Mouse (Mus musculus) hindbrain, embryonic 14.5 days (tissue): ENCODE data around the gene Tubgcp3. TPM values are rescaled to one million over a fixed set of nuclear protein-coding genes. Genes with fewer than 3 reads are reported as not detected.
A peak's percentile ranks its signal among the peaks of the same experiment; 100 is the strongest.
"Not testable (repeated sequence)": the region's sequence is repeated elsewhere in the genome, so short reads cannot be mapped to it uniquely, and the experiment has no call there.

Experiments
- ATAC-seq: fragments of 200-750 bp; cut with Nextera tagmentation; 2 replicates; pipeline ENCODE4 v1.8.0; 2017; ENCODE audit warnings: moderate number of reproducible peaks, mild to moderate bottlenecking, moderate TSS enrichment, moderate library complexity; ENCODE audit not compliant: low FRiP score
- DNase-seq: peaks from one replicate; pipeline ENCODE4 v3.0.0-alpha.2; 2015; ENCODE audit warnings: low spot score
- H3K27ac ChIP-seq: fragments of 300-500 bp; sonication (generic); 2 replicates; pipeline ENCODE4 v1.5.1; 2014; ENCODE audit warnings: mild to moderate bottlenecking, moderate library complexity
- H3K27me3 ChIP-seq: fragments of 300-500 bp; sonication (generic); 2 replicates; pipeline ENCODE4 v1.6.1; 2014; ENCODE audit warnings: mild to moderate bottlenecking, low read length, mixed read lengths; ENCODE audit not compliant: control insufficient read depth, insufficient read depth
- H3K36me3 ChIP-seq: fragments of 300-500 bp; sonication (generic); replicated peaks from 2 replicates; pipeline ENCODE4 v1.6.1; 2014; ENCODE audit not compliant: control insufficient read depth, insufficient read depth
- H3K4me1 ChIP-seq: fragments of 300-500 bp; sonication (generic); replicated peaks from 2 replicates; pipeline ENCODE4 v1.6.1; 2014; ENCODE audit warnings: antibody characterized with exemption, low read length, mixed read lengths; ENCODE audit not compliant: control insufficient read depth, insufficient read depth
- H3K4me2 ChIP-seq: fragments of 300-500 bp; sonication (generic); replicated peaks from 2 replicates; pipeline ENCODE4 v1.6.1; 2014; ENCODE audit warnings: mild to moderate bottlenecking, moderate library complexity
- H3K4me3 ChIP-seq: fragments of 300-500 bp; sonication (generic); replicated peaks from 2 replicates; pipeline ENCODE4 v1.5.1; 2014; ENCODE audit warnings: mild to moderate bottlenecking, low read length
- H3K9ac ChIP-seq: fragments of 300-500 bp; sonication (generic); 2 replicates; pipeline ENCODE4 v1.6.1; 2014
- H3K9me3 ChIP-seq: fragments of 300-500 bp; sonication (generic); 2 replicates; pipeline ENCODE4 v1.6.1; 2016; ENCODE audit warnings: low read length; ENCODE audit not compliant: control insufficient read depth
- WGBS: fragments of 180-500 bp; shearing (Covaris S2); extraction: QIAGEN DNeasy Blood & Tissue Kit; methylation state at CpG from one replicate; pipeline ENCODE4 v1.1.7; 2014; 5-methylcytosine and 5-hydroxymethylcytosine counted together
- polyA plus RNA-seq: library from polyadenylated mRNA; unstranded; fragments of >200 nt; fragmentation: Nextera tagmentation; extraction: Ambion mirVana; gene quantifications from 2 replicates; pipeline ENCODE4 v1.2.1, GENCODE M21; 2014

Tubgcp3 gene
- polyA plus RNA-seq, 1 experiment from 2014 or later = 39.6 TPM

GRCm38 (mm10) chr8:12621550-12622222 lies 50.4 kb downstream of the Tubgcp3 start:
- 90% methylated on average over 18 of the region's 18 CpGs for WGBS
- no peak overlapping the region for H3K9ac ChIP-seq
- H3K4me1 ChIP-seq = no peaks in the 10 kb centered on the region; the same call in 1 of the 2 replicates
- no peaks in the 10 kb centered on the region for H3K27me3 ChIP-seq
- H3K36me3 ChIP-seq = peaks cover 50% of the 10 kb centered on the region
- no peak overlapping the region for H3K4me3 ChIP-seq
- no peak overlapping the region for H3K27ac ChIP-seq
- no peaks in the 10 kb centered on the region for H3K9me3 ChIP-seq
- no peak overlapping the region for H3K4me2 ChIP-seq
- DNase-seq = no peak
- no peak for ATAC-seq

GRCm38 (mm10) chr8:12617369-12617768 lies 54.7 kb downstream of the Tubgcp3 start:
- ATAC-seq, H3K9me3 ChIP-seq, H3K9ac ChIP-seq, H3K4me1 ChIP-seq, H3K4me3 ChIP-seq, DNase-seq, H3K27me3 ChIP-seq, H3K27ac ChIP-seq, H3K4me2 ChIP-seq: not testable (repeated sequence)
- peaks cover 57% of the 10 kb centered on the region for H3K36me3 ChIP-seq
- 82% methylated on average over 3 of the region's 3 CpGs for WGBS

DNA sequence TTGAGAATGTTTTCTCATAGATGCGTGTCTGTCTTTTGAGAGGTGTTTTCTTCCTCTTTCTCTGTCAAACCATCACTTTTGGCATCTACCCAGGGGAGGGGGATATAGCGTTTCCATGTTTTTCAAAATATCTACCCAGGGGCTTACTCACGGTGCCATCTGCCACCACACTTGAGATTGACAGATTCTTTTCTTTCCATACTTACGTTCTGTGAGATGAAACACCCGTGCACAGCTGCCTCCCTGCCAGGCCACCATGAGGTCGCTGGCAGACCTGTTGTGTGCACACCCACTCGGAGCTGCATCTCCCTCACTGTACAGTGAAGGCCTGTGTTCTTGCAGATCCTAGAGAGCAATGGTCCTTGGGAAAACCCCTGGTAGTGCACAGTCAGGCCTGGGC lies 58.8 kb downstream of the Tubgcp3 start:
- ATAC-seq (no peak), DNase-seq (no peak)
- Histone ChIP-seq H3K9ac (no peak overlapping the region), H3K9me3 (no peaks in the 10 kb centered on the region), H3K27ac (no peak overlapping the region), H3K27me3 (no peaks in the 10 kb centered on the region), H3K4me1 (no peaks in the 10 kb centered on the region), H3K4me3 (no peak overlapping the region), H3K4me2 (no peak overlapping the region), H3K36me3 (peaks cover 28% of the 10 kb centered on the region)
- WGBS = 54% methylated on average over 7 of the region's 7 CpGs

GRCm38 (mm10) chr8:12609752-12610449 lies 62.1 kb downstream of the Tubgcp3 start:
- Histone ChIP-seq H3K9me3 (no peaks in the 10 kb centered on the region), H3K4me2 (no peak overlapping the region), H3K4me1 (no peaks in the 10 kb centered on the region), H3K27ac (no peak overlapping the region), H3K4me3 (no peak overlapping the region), H3K9ac (no peak overlapping the region), H3K36me3 (peaks cover 6% of the 10 kb centered on the region), H3K27me3 (no peaks in the 10 kb centered on the region)
- no peak for ATAC-seq
- DNase-seq = no peak
- 60% methylated on average over 12 of the region's 12 CpGs for WGBS

DNA sequence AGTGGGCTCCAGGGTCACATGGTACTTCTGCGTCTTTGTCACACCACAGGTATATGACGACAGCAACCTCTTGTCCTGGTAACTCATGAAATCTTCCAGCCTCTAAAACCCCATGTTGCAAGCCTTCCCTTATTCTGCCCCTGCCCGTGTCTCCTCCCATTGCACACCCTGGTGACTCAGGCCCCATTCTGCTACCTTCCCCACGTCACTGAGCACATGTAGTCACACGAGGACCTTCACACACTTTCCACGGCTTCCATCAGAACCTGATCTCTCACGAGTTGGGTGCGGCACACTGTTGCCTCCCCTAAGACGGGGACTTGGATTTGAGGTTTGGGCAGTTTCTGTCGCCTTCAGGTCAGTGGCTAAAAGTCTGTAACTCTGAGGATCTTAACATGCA lies 63.2 kb downstream of the Tubgcp3 start:
- DNase-seq (no peak), ATAC-seq (no peak)
- WGBS = 87% methylated on average over 10 of the region's 10 CpGs
- Histone ChIP-seq H3K27me3 (peaks cover 5% of the 10 kb centered on the region; the same call in 1 of the 2 replicates), H3K9me3 (no peaks in the 10 kb centered on the region), H3K36me3 (no peaks in the 10 kb centered on the region), H3K4me3 (no peak overlapping the region), H3K27ac (no peak overlapping the region), H3K4me2 (no peak overlapping the region), H3K9ac (no peak overlapping the region), H3K4me1 (no peaks in the 10 kb centered on the region)

DNA sequence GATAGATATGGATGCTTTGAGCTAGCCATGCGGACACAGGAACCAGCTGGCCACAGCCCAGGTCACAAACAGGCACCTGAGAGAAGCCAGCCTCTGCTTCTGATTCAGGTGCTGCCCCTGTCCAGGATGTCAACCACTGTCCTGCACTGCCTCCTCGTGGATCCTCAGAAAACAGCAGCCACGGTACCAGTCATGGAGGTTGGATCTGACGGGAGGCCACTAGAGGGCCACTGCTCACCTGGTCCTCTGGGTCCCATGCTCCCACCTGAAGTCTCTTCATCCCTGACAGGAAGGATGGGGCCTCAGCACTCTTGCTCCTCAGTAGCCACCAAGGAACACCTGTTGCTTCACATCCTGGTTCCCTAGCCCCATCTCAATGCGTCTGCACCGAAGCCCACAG lies 64.8 kb downstream of the Tubgcp3 start:
- Histone ChIP-seq H3K4me3 (no peak overlapping the region), H3K9ac (no peak overlapping the region), H3K36me3 (no peaks in the 10 kb centered on the region), H3K27ac (no peak overlapping the region), H3K4me2 (no peak overlapping the region), H3K4me1 (no peaks in the 10 kb centered on the region), H3K9me3 (no peaks in the 10 kb centered on the region), H3K27me3 (peaks cover 5% of the 10 kb centered on the region; the same call in 1 of the 2 replicates)
- peak; percentile 55; the same call in 1 of the 2 replicates for ATAC-seq
- 23% methylated on average over 6 of the region's 6 CpGs for WGBS
- DNase-seq = peak; percentile 83

DNA sequence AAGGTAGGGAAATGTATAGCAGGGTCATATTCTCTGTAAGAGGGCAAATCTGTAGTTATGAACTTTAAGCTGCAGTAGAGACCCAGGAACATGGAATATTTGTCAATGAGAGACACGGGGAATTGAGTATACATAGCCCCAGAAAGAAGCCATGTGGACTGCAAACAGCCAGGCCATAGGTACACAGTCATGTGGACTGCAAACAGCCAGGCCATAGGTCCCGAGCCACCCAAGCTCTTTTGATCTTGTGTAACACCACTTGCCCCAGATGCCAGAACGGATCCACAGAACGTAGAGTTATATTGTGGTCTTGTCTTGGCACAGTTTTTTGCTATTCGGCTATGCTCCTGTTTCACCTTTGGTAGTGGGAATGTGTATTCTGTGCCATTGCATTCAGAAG lies 88.3 kb downstream of the Tubgcp3 start:
- no peak overlapping the region for H3K4me3 ChIP-seq
- 89% methylated on average over 5 of the region's 5 CpGs for WGBS
- H3K9ac ChIP-seq = no peak overlapping the region
- no peak overlapping the region for H3K4me2 ChIP-seq
- no peaks in the 10 kb centered on the region for H3K4me1 ChIP-seq
- no peak for DNase-seq
- no peak for ATAC-seq
- no peaks in the 10 kb centered on the region for H3K27me3 ChIP-seq
- H3K9me3 ChIP-seq = no peaks in the 10 kb centered on the region
- H3K36me3 ChIP-seq = no peaks in the 10 kb centered on the region
- no peak overlapping the region for H3K27ac ChIP-seq

DNA sequence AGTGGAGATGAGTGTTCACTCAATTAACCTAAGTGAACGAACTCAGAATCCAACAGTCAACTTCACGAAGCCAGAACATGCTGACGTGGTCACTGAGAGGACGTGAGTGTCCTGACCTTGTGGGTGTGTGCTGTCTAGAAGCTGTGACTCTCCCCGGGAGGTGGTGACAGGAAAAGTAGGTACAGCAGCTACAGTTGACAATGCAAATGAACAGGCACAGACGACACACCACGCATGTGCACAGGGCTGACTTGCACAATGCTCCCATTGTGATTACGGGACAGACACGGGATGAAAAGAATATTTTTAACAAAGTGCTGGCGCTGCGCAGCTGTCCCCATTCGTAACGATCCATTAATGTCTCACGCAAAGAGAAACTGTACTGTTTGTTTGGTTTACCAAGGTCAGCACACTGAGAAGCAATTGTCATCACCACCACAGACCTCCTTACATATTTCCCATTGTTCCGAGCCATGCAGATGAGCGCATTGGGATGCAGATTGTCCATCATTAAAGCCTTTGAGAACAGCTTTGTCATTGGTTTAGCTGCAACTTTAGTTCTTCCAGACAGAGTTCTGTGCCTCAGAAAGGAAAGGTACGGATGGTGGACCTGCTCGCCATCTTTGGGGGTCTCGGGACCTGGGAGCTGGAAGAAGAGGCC lies 92.6 kb downstream of the Tubgcp3 start:
- not testable (repeated sequence) for H3K9ac ChIP-seq, H3K27me3 ChIP-seq, H3K4me2 ChIP-seq, H3K4me3 ChIP-seq, DNase-seq, H3K27ac ChIP-seq, H3K9me3 ChIP-seq, ATAC-seq, H3K4me1 ChIP-seq, H3K36me3 ChIP-seq
- WGBS = 51% methylated on average over 19 of the region's 19 CpGs

GRCm38 (mm10) chr8:12576739-12577138 lies 95.3 kb downstream of the Tubgcp3 start:
- Histone ChIP-seq H3K4me3 (no peak overlapping the region), H3K9me3 (no peaks in the 10 kb centered on the region), H3K4me1 (no peaks in the 10 kb centered on the region), H3K27me3 (peaks cover 4% of the 10 kb centered on the region; the same call in 1 of the 2 replicates), H3K9ac (no peak overlapping the region), H3K27ac (no peak overlapping the region), H3K36me3 (no peaks in the 10 kb centered on the region), H3K4me2 (no peak overlapping the region)
- DNase-seq (no peak), ATAC-seq (no peak)
- 54% methylated on average over 6 of the region's 6 CpGs for WGBS
